Mouse (Mus musculus) heart, postnatal 0 days (tissue): ENCODE data around the gene 4930432K21Rik. TPM values are rescaled to one million over a fixed set of nuclear protein-coding genes. Genes with fewer than 3 reads are reported as not detected.

ENCODE experiments used
- ATAC-seq: fragments of 200-750 bp; cut with Nextera tagmentation; 2 replicates; pipeline ENCODE4 v1.8.0; 2017; ENCODE audit warnings: low read depth, moderate number of reproducible peaks, moderate library complexity; ENCODE audit not compliant: insufficient read depth
- DNase-seq: peaks from one replicate; pipeline ENCODE4 v3.0.0-alpha.2; 2016; ENCODE audit warnings: low spot score
- H3K27ac ChIP-seq: fragments of 300-500 bp; sonication (generic); 2 replicates; pipeline ENCODE4 v1.5.1; 2014; ENCODE audit warnings: low read depth, mild to moderate bottlenecking
- H3K27me3 ChIP-seq: fragments of 300-500 bp; sonication (generic); 2 replicates; pipeline ENCODE4 v1.6.1; 2014; ENCODE audit warnings: low read length, mixed read lengths; ENCODE audit not compliant: control insufficient read depth, insufficient read depth
- H3K36me3 ChIP-seq: fragments of 300-500 bp; sonication (generic); replicated peaks from 2 replicates; pipeline ENCODE4 v1.6.1; 2014; ENCODE audit warnings: low read length, mixed read lengths; ENCODE audit not compliant: control insufficient read depth, insufficient read depth
- H3K4me1 ChIP-seq: fragments of 300-500 bp; sonication (generic); 2 replicates; pipeline ENCODE4 v1.6.1; 2014; ENCODE audit warnings: antibody characterized with exemption; ENCODE audit not compliant: control insufficient read depth, insufficient read depth
- H3K4me2 ChIP-seq: fragments of 300-500 bp; sonication (generic); 2 replicates; pipeline ENCODE4 v1.6.1; 2014; ENCODE audit warnings: low read depth, mild to moderate bottlenecking, low read length, moderate library complexity
- H3K4me3 ChIP-seq: fragments of 300-500 bp; sonication (generic); 2 replicates; pipeline ENCODE4 v1.5.1; 2014; ENCODE audit warnings: low read depth, low read length
- H3K9ac ChIP-seq: fragments of 300-500 bp; sonication (generic); replicated peaks from 2 replicates; pipeline ENCODE4 v1.6.1; 2014; ENCODE audit warnings: low read depth, low read length, mixed read lengths
- H3K9me3 ChIP-seq: fragments of 300-500 bp; sonication (generic); replicated peaks from 2 replicates; pipeline ENCODE4 v1.6.1; 2016; ENCODE audit warnings: low read length; ENCODE audit not compliant: control insufficient read depth
- CTCF ChIP-seq: IDR thresholded peaks from 2 replicates; pipeline ENCODE4 v1.5.1; 2016; ENCODE audit warnings: antibody characterized with exemption, control low read depth, low read depth
- EP300 ChIP-seq: IDR thresholded peaks from 2 replicates; pipeline ENCODE4 v1.6.1; 2016; ENCODE audit warnings: antibody characterized with exemption, low read depth
- WGBS: fragments of 180-500 bp; shearing (Covaris S2); extraction: QIAGEN DNeasy Blood & Tissue Kit; methylation state at CpG from one replicate; pipeline ENCODE4 v1.1.7; 2014; 5-methylcytosine and 5-hydroxymethylcytosine counted together
- microRNA counts: library from miRNA; unstranded; fragments of <30 nt; microRNA quantifications from one replicate; lab custom pipeline; 2015
- microRNA-seq: library from miRNA; unstranded; fragments of <30 nt; microRNA quantifications from one replicate; pipeline ENCODE4, GENCODE M21; 2016
- polyA plus RNA-seq: library from polyadenylated mRNA; unstranded; fragments of >200 nt; fragmentation: Nextera tagmentation; extraction: Ambion mirVana; gene quantifications from 2 replicates; pipeline ENCODE4 v1.2.1, GENCODE M21; 2015
- total RNA-seq: library from RNA; depleted of rRNA; stranded (reverse); fragments of >200 nt; gene quantifications from 2 replicates; pipeline ENCODE4 v1.2.3, GENCODE M21; 2014; ENCODE audit warnings: low replicate concordance; rRNA removed

4930432K21Rik gene
- total and polyA plus RNA-seq, 2 experiments from 2014 or later: 0.48 TPM; not detected in 1

GRCm38 (mm10) chr8:84217206-84217605 lies 69.4 kb downstream of the 4930432K21Rik start:
- no peak overlapping the region for H3K4me3 ChIP-seq
- H3K36me3 ChIP-seq: peaks cover 90% of the 10 kb centered on the region
- no peaks in the 10 kb centered on the region for H3K4me1 ChIP-seq
- H3K9ac ChIP-seq: no peak overlapping the region
- H3K4me2 ChIP-seq: no peak overlapping the region
- H3K27ac ChIP-seq: no peak overlapping the region
- H3K27me3 ChIP-seq: no peaks in the 10 kb centered on the region
- DNase-seq (no peak), ATAC-seq (no peak)
- no peak for TF ChIP-seq CTCF
- no peak for TF ChIP-seq EP300
- no peaks in the 10 kb centered on the region for H3K9me3 ChIP-seq
- whole genome bisulfite sequencing: 92% methylated on average over 11 of the region's 11 CpGs

- no peaks in the 10 kb centered on the region for H3K9me3 ChIP-seq
- TF ChIP-seq EP300 (no peak), CTCF (no peak)
- ATAC-seq: no peak
- no peaks in the 10 kb centered on the region for H3K27me3 ChIP-seq
- peaks cover 90% of the 10 kb centered on the region for H3K36me3 ChIP-seq
- WGBS: 87% methylated on average over 5 of the region's 5 CpGs
- no peak overlapping the region for H3K27ac ChIP-seq
- no peak overlapping the region for H3K4me2 ChIP-seq
- no peak for DNase-seq
- no peaks in the 10 kb centered on the region for H3K4me1 ChIP-seq
- no peak overlapping the region for H3K9ac ChIP-seq
- H3K4me3 ChIP-seq: no peak overlapping the region
Observed at GRCm38 (mm10) chr8:84218143-84218542, 70.3 kb downstream of the 4930432K21Rik start.

GRCm38 (mm10) chr8:84220105-84220504 lies 72.3 kb downstream of the 4930432K21Rik start:
- no peak overlapping the region for H3K9ac ChIP-seq
- no peak for TF ChIP-seq EP300
- no peak for TF ChIP-seq CTCF
- H3K36me3 ChIP-seq: peaks cover 93% of the 10 kb centered on the region
- DNase-seq (no peak), ATAC-seq (no peak)
- no peak overlapping the region for H3K4me2 ChIP-seq
- no peak overlapping the region for H3K4me3 ChIP-seq
- no peaks in the 10 kb centered on the region for H3K9me3 ChIP-seq
- no peak overlapping the region for H3K27ac ChIP-seq
- no peaks in the 10 kb centered on the region for H3K27me3 ChIP-seq
- 70% methylated on average over 7 of the region's 7 CpGs for WGBS
- no peaks in the 10 kb centered on the region for H3K4me1 ChIP-seq

MicroRNAs encoded within 50 kb of the gene (microRNA counts, 519-probe panel; counts per million panel counts)
- microRNA mmu-miR-181c (lab: Ali Mortazavi, UCI) (3,413 counts per million, percentile 39 among the panel's probes with 10 or more counts), microRNA mmu-miR-23a (lab: Ali Mortazavi, UCI) (7,323 counts per million, percentile 86 among the panel's probes with 10 or more counts), microRNA mmu-miR-27a (lab: Ali Mortazavi, UCI) (7,771 counts per million, percentile 88 among the panel's probes with 10 or more counts)

Small RNA genes lying within 50 kb of the gene (microRNA-seq; reads per million reads assigned to microRNA genes)
- gene Gm25110 (not detected), gene Mir181c (3,068 reads per million, percentile 89 among the genes with 10 or more reads in this experiment), gene Mir181d (2,069 reads per million, percentile 85 among the genes with 10 or more reads in this experiment), gene Mir23a (31,368 reads per million, percentile 98 among the genes with 10 or more reads in this experiment), gene Mir24-2 (not detected), gene Mir27a (862 reads per million, percentile 79 among the genes with 10 or more reads in this experiment), gene Mir3074-2 (not detected)

Other genes with a start within 250 kb of the 4930432K21Rik start
- gene Adgrl1, start 247.9 kb upstream of the 4930432K21Rik start, total RNA-seq: 28.7 and 58.4 TPM in 2 replicates
- 3.8 and 4.4 TPM in 2 replicates for gene Adgrl1, start 247.9 kb upstream of the 4930432K21Rik start, polyA plus RNA-seq
- 0.08 and 1.3 TPM in 2 replicates for gene Gm10644, start 192.8 kb upstream of the 4930432K21Rik start, total RNA-seq
- 0.41 and 0.42 TPM in 2 replicates for gene Gm10644, start 192.8 kb upstream of the 4930432K21Rik start, polyA plus RNA-seq
- gene Asf1b, start 192.5 kb upstream of the 4930432K21Rik start, total RNA-seq: 109 and 155 TPM in 2 replicates
- gene Asf1b, start 192.5 kb upstream of the 4930432K21Rik start, polyA plus RNA-seq: 19.2 and 21.5 TPM in 2 replicates
- 246 and 345 TPM in 2 replicates for gene Prkaca, start 175.0 kb upstream of the 4930432K21Rik start, total RNA-seq
- gene Prkaca, start 175.0 kb upstream of the 4930432K21Rik start, polyA plus RNA-seq: 305 and 312 TPM in 2 replicates
- gene Samd1, start 150.4 kb upstream of the 4930432K21Rik start, total RNA-seq: 46.3 and 52.0 TPM in 2 replicates
- gene Samd1, start 150.4 kb upstream of the 4930432K21Rik start, polyA plus RNA-seq: 3.6 and 3.7 TPM in 2 replicates
- gene 1700067K01Rik, start 146.5 kb upstream of the 4930432K21Rik start, total RNA-seq: not detected in 2 replicates
- gene 1700067K01Rik, start 146.5 kb upstream of the 4930432K21Rik start, polyA plus RNA-seq: 0.96 and 1.3 TPM in 2 replicates
- 17.8 TPM in 1 of 2 replicates, not detected in the other for gene 2210011C24Rik, start 135.9 kb upstream of the 4930432K21Rik start, total RNA-seq
- gene 2210011C24Rik, start 135.9 kb upstream of the 4930432K21Rik start, polyA plus RNA-seq: 0.48 and 0.88 TPM in 2 replicates
- gene Palm3, start 126.6 kb upstream of the 4930432K21Rik start, total RNA-seq: not detected in 2 replicates
- gene Palm3, start 126.6 kb upstream of the 4930432K21Rik start, polyA plus RNA-seq: 0.33 and 0.41 TPM in 2 replicates
- 3.9 and 5.6 TPM in 2 replicates for gene Il27ra, start 105.4 kb upstream of the 4930432K21Rik start, total RNA-seq
- 2.6 and 3.6 TPM in 2 replicates for gene Il27ra, start 105.4 kb upstream of the 4930432K21Rik start, polyA plus RNA-seq
- gene Rln3, start 103.0 kb upstream of the 4930432K21Rik start, total RNA-seq: not detected in 2 replicates
- gene Rln3, start 103.0 kb upstream of the 4930432K21Rik start, polyA plus RNA-seq: not detected in 2 replicates
- gene Gm10643, start 82.9 kb upstream of the 4930432K21Rik start, total RNA-seq: 1.3 and 3.8 TPM in 2 replicates
- 1.0 and 1.7 TPM in 2 replicates for gene Gm10643, start 82.9 kb upstream of the 4930432K21Rik start, polyA plus RNA-seq
- 11.7 and 15.3 TPM in 2 replicates for gene Rfx1, start 81.2 kb upstream of the 4930432K21Rik start, total RNA-seq
- 2.3 and 2.4 TPM in 2 replicates for gene Rfx1, start 81.2 kb upstream of the 4930432K21Rik start, polyA plus RNA-seq
- gene Dcaf15, start 43.3 kb upstream of the 4930432K21Rik start, total RNA-seq: 16.1 and 29.3 TPM in 2 replicates
- gene Dcaf15, start 43.3 kb upstream of the 4930432K21Rik start, polyA plus RNA-seq: 2.9 and 3.3 TPM in 2 replicates
- gene Podnl1, start 22.0 kb upstream of the 4930432K21Rik start, total RNA-seq: not detected in 2 replicates
- gene Podnl1, start 22.0 kb upstream of the 4930432K21Rik start, polyA plus RNA-seq: 0.04 TPM in 2 replicates
- gene Cc2d1a, start 89 bp upstream of the 4930432K21Rik start, total RNA-seq: 13.1 and 17.1 TPM in 2 replicates
- 8.4 and 10.2 TPM in 2 replicates for gene Cc2d1a, start 89 bp upstream of the 4930432K21Rik start, polyA plus RNA-seq
- 1.4 TPM in 1 of 2 replicates, not detected in the other for gene Nanos3, start 37.2 kb downstream of the 4930432K21Rik start, total RNA-seq
- gene Nanos3, start 37.2 kb downstream of the 4930432K21Rik start, polyA plus RNA-seq: 4.6 and 6.0 TPM in 2 replicates
- 23.8 and 31.4 TPM in 2 replicates for gene Zswim4, start 89.0 kb downstream of the 4930432K21Rik start, total RNA-seq
- gene Zswim4, start 89.0 kb downstream of the 4930432K21Rik start, polyA plus RNA-seq: 4.6 and 5.8 TPM in 2 replicates
- gene D8Ertd738e, start 101.7 kb downstream of the 4930432K21Rik start, total RNA-seq: 90.3 and 93.2 TPM in 2 replicates
- gene D8Ertd738e, start 101.7 kb downstream of the 4930432K21Rik start, polyA plus RNA-seq: 382 and 414 TPM in 2 replicates
- 25.8 and 74.7 TPM in 2 replicates for gene Mri1, start 109.3 kb downstream of the 4930432K21Rik start, total RNA-seq
- gene Mri1, start 109.3 kb downstream of the 4930432K21Rik start, polyA plus RNA-seq: 37.3 and 39.2 TPM in 2 replicates
- 7.0 and 14.4 TPM in 2 replicates for gene Ccdc130, start 122.4 kb downstream of the 4930432K21Rik start, total RNA-seq
- gene Ccdc130, start 122.4 kb downstream of the 4930432K21Rik start, polyA plus RNA-seq: 12.2 and 12.7 TPM in 2 replicates
- gene Cacna1a, start 240.4 kb downstream of the 4930432K21Rik start, total RNA-seq: 1.3 and 8.6 TPM in 2 replicates
- 4.2 and 4.3 TPM in 2 replicates for gene Cacna1a, start 240.4 kb downstream of the 4930432K21Rik start, polyA plus RNA-seq